Mouse (Mus musculus) megakaryocyte, embryonic 14.5 days (primary cell): ENCODE measurements around the gene Fez2.

ENCODE experiments used
- FLI1 ChIP-seq: IDR thresholded peaks from 2 replicates; pipeline ENCODE4 v1.6.1; 2012; ENCODE audit warnings: low read length, inconsistent platforms, mixed read lengths
- GATA1 ChIP-seq: IDR thresholded peaks from 3 replicates; pipeline ENCODE4 v1.6.1; 2012; ENCODE audit warnings: mixed read lengths, low read length, inconsistent platforms, borderline replicate concordance

- TF ChIP-seq GATA1 = no peak
- no peak for TF ChIP-seq FLI1
These were observed 47.5 kb upstream of the Fez2 start for GRCm38 (mm10) chr17:78465500-78465899.
